Mouse (Mus musculus): ENCODE results near the gene Nemf.
"Not testable (repeated sequence)": the region's sequence is repeated elsewhere in the genome, so short reads cannot be mapped to it uniquely, and the experiment has no call there.

Nemf gene

DNA sequence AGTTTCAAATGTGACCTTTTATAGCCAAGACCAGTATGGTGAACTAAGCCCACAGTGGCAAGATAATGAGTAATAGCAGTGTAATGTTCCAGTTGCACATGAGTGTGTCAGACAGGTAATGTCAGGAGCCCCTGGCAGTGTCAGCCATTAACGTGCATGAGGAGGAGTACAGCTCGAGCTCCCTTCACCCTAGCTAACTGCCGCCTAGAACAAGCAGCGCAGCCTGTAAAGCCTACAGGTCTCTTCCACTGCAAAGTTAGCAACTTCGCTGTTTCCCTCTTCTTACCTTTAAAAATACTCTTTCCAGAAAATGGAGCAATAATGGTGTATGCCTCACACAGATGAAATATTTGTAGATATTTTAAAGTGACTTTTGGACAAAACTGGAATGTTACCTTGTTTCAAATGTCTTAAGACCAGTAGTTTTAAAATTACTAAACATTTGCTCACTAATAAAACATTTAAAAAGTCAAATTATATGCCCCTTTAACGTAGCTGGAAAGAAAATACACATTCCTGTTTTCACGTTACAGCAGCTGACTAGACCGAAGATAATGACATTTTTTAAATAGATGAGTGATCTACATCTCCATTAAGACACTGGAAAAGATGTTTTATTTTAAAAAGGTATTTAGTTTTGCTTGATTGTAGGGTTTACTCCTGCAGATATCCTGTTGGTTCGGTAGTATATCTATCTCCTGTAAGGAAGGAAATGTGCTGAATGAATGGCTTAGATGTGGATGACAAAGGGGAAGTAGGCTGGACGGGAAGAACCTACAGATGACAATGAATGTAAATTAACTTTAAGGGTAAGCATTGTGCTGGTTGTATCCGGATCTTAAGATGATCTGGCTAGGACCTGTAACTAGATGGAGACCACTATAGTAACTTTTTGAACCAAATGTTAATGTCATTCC lies 17.1 kb upstream of the Nemf start:
- no peak for DNase-seq (ENCODE audit: extremely low read depth, insufficient read length, low spot score)

DNA sequence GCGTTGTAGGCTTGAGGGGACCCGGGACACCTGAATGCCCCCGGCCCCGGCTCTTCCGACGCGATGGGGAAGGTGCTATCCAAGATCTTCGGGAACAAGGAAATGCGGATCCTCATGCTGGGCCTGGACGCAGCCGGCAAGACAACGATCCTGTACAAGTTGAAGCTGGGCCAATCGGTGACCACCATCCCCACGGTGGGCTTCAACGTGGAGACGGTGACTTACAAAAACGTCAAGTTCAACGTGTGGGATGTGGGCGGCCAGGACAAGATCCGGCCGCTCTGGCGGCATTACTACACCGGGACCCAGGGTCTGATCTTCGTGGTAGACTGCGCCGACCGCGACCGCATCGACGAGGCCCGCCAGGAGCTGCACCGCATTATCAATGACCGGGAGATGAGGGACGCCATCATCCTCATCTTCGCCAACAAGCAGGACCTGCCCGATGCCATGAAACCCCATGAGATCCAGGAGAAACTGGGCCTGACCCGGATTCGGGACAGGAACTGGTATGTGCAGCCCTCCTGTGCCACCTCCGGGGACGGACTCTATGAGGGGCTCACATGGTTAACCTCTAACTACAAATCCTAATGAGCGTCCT lies 15.9 kb upstream of the Nemf start:
- DNase-seq (ENCODE audit: extremely low read depth, insufficient read length, low spot score), result peak; percentile 66

DNA sequence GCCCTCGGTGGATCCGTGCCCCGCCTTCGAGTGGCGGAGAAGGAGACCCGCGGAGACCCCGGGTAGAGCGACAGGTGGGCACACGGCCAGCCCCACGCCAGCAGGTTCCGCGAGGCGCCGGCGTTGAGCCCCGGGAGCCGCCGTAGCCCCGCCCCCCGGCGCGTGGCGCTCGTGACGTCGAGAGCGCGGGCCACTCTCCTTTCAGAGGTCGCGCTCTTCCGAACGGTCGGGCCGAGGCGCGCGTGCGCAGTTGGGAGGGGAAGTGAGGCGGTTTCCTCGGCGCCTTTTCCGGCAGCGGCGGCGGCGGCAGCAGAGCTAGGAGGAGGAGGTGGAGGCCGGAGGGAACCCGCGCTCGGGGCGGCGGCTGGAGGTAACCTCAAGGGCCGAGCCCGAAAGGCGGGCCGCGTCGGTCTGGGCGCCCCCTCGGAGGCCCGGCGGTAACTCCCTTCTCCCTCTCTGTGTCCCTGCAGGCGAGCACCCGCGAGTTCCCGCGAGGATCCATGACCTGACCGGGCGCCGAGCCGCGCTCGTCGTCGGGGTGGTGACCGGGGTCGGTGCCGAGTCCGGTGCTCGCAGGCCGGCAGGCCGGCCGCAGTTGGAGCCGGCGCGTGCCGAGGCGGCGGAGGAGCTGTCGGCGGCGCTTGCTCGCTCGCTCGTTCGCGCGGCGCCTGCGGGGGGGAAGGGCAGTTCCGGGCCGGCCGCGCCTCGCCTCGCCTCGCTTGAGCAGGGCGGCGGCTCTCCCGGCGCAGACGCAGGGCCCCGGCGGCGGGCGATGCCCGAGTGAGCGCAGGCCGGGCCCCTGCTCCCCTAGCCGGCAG lies 15.1 kb upstream of the Nemf start, which contains the start of the genes Arf6 and Gm9887:
Gene Arf6, plus strand, starts transcription at position 297 of the 818 bp plus-strand sequence.
Gene Gm9887, minus strand, starts transcription at position 605 of the 818 bp plus-strand sequence.
- DNase-seq (ENCODE audit: extremely low read depth, insufficient read length, low spot score), result peak; percentile 96

DNA sequence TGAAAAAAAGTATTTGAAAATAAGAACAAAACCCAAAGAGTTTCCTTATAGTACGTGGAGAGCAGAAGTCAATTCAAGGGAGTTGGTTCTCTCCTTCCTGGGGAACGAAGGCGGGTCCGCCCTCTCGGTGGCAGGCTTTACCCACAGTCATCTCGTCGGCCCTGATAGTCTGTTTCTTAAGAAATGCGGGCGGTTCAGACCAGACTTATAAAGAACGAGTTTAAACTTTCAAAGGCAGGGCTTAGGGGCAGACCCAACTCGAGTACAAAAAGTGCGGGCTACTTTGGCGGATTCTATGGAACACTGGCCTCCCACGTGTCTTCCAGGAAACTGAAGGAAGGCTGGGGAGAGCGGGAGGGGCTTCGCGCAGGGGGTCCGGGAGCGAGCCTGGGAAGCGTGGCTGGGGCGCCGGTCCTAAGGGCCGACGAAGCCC lies 14.5 kb upstream of the Nemf start:
- DNase-seq (ENCODE audit: extremely low read depth, insufficient read length, low spot score), result no peak

DNA sequence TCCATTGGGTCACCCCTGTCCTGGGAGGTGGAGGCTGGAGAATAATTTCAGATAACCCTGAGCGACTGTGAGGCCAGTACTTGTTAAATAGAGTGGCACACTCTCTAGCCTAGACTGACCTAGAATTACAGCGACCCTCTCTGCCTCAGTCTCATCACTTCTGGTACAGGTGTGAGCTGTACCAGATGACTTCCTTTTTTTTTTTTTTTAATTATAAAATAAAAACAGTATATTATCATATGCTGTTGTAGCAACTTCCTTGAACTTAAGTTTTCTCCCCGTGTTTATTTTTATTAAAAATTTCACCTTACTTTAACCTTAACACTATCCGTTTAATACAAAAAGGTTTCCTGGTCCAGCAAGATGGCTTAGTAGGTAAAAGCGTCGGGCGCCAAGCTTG lies 14.0 kb upstream of the Nemf start:
- no peak for DNase-seq (ENCODE audit: extremely low read depth, insufficient read length, low spot score)

DNA sequence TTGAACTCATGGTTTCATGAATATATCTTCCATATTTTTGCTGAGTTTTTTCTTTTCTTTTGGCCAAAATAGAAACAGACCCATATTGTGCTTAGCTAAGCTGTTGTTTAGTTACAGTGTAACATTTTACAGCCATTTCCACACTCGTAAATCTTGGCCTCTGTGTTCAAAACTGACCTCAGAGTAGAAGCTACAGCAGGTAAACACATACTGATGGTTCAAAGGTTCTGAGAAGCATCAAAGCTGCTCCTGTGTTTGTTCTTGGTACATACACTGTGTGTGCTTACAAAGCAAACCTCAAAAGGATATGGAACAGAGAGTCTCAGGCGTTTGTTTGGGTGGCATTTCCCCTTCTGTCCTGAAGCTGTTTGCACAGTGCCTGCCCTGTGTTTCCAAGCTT lies 10.6 kb upstream of the Nemf start:
- DNase-seq (ENCODE audit: extremely low read depth, insufficient read length, low spot score), result no peak

DNA sequence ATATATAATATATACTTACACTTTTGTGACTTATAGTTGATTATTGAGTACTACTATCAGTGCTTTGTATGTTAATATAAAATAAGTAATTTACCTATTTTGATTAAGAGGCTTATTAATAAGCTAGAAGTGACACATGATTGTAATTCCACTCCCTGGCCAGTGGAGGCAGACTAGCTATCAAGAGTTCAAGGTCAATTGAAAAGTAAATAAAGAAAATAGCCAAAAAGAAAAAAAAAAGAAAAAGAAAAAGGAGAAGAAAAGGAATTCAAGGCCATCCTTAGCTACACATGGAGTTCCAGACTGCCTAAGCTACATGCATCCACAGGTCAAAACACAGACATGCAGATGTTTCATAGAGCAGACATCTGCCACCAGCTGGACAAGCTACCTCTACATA lies 9.5 kb upstream of the Nemf start:
- DNase-seq (ENCODE audit: extremely low read depth, insufficient read length, low spot score), result no peak

DNA sequence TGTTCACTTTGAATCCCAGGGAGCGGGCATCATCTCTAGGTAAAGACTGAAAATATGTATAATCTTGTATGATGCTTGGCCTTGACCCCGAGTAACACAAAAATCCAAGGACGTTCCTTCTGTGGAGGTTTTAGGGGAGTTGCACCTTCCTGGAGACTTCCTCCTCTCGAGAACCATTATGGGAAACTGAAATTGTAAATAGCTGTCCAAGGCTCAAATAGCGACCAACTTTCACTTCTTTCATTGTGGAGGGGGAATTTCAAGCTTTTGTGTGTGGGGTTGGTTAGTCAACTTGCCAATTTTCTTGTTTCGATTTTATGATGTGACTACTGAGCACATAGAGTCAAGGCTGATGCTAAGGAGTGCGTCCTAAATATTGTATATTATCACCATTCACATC lies 8.8 kb upstream of the Nemf start:
- no peak for DNase-seq (ENCODE audit: extremely low read depth, insufficient read length, low spot score)

DNA sequence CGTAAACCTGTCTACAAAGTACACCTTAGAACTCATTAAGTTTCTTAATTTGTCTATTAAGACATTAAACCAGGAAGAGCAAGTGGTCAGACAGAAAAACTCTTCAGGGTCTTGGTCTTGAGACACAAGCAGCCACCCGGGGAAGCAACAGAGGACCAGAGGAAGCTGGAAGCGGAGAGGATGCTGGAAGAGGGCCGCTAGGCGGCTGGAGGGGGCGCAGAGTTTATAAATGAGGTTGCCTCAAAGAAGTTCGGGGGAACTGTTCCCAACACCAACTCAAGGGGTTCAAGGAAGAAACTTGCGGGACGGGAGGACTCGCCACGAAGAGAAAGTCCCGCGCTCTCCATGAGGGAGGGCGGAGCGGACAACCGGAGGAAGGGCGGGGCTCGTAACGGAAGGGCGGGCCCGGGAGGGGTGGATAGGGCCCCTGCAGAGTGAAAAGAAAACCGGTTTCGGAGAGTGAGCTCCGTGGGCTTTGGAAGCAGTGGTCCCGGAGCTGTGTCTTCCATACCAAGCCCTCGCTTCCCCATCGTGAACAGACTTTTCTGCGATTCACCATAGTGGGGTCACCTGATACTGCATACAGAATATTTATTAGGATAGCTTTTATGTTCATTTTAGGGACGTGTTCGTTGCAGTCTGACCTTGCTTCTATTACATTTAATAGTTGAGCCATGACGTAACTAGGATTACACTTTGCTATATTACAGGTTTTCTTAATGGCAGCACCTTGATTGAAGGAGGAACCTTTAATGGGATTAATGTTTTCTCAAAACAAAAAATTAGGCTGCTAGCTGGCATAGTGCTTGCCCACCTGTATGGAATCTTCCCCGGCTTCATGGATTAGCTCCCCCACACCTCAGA lies 7.2 kb upstream of the Nemf start:
- DNase-seq (ENCODE audit: extremely low read depth, insufficient read length, low spot score), result peak; percentile 80

DNA sequence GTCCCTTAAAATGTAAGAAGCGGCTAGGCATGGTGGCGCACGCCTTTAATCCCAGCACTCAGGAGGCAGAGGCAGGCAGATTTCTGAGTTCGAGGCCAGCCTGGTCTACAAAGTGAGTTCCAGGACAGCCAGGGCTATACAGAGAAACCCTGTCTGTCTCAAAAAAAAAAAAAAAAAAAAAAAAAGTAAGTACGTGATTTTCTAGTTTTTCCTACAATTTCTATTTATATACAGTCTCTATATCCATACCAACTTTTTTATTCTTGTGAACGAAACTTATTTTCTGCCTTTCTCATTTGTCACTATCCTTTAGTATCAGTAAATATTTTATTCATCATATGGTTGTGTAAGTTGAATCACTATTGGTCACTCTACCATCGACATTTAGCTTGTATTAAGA lies 6.1 kb upstream of the Nemf start:
- DNase-seq (ENCODE audit: extremely low read depth, insufficient read length, low spot score), result not testable (repeated sequence)

DNA sequence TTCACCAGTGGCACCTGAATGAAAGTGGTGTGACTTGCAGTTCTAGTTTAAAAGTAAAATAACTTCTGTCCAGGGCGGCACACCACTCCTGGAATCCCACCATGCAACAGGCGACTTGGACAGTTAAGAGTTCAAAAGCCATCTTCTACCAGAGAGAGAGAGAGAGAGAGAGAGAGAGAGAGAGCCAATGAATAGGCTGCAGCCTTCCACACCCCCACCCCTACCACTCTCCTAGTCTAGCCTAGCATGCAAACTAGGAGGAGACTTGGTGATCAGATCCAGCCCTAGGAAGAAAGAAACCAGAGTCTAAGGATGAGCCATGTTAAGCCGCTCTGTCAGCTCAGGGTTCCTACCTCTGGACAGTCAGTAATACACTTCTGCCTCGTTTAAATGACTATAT lies 5.4 kb upstream of the Nemf start:
- DNase-seq (ENCODE audit: extremely low read depth, insufficient read length, low spot score), result peak; percentile 63

DNA sequence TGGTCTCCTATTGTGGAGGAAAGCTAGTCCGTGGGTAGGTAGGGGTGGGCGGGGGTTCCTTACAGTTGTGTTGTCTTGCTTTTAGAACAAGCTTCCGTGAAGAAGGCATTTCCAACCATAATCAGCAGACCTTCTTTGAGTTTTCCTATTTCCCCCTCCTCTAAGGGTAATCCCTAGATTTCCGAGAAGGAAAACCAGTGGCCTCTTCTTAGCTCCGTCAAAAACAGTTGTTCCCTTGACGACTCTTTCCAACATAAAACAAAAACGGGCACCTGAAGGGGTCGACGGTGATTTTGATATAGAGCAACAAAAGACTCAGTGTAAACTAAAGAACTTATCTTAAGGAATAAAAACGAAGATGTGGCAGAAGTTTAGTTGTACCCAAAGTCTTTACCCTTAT lies 5.0 kb upstream of the Nemf start:
- DNase-seq (ENCODE audit: extremely low read depth, insufficient read length, low spot score), result no peak

DNA sequence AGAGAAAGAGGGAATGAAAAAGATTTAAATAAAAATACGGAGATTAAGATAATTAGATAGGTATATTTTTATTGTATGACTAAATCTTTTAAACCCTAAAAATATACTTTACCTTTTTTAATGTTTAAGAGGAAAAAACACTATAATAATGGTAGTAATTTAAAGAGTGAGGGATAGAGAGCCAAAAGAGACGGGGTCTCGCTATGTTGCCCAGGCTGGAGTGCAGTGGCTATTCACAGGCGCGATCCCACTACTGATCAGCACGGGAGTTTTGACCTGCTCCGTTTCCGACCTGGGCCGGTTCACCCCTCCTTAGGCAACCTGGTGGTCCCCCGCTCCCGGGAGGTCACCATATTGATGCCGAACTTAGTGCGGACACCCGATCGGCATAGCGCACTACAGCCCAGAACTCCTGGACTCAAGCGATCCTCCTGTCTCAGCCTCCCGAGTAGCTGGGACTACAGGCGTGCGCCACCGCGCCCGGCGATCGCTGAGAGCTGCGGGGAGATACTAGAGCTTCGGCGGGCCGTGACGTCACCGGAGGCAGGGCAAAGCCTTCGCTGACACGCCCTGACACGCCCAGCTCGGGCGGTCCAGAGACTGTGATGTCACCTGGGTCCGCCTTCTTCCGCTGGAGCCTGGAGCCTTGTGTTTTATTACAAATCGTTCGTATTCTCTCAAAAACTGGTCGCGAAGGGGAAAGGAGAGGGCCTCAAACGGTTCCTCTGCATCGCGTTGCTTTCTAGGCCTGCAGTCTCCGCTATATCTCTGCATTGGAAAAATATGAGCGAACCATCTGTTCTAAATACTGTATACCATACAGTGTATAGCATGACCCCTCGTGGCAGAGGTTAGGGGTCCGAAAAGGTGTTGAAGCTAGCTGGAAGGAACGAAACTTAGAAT lies 4.3 kb upstream of the Nemf start:
- peak; percentile 99 for DNase-seq (ENCODE audit: extremely low read depth, insufficient read length, low spot score)

DNA sequence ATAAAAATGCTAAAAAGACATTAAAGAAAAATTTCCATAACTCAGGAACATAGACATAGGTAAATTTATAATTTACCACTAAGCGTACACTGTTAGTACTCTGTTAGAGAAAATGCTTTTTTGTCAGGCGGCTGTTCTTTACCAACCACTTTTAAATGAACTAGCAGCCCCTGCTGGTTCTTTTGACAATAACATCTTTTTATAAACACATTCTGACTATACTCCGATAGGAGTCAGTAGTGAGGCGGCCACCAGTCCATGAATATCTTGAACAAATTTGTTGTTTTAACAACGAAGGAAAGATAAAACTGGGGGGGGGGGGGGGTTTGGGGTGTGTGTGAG lies 3.7 kb upstream of the Nemf start:
- no peak for DNase-seq (ENCODE audit: extremely low read depth, insufficient read length, low spot score)

DNA sequence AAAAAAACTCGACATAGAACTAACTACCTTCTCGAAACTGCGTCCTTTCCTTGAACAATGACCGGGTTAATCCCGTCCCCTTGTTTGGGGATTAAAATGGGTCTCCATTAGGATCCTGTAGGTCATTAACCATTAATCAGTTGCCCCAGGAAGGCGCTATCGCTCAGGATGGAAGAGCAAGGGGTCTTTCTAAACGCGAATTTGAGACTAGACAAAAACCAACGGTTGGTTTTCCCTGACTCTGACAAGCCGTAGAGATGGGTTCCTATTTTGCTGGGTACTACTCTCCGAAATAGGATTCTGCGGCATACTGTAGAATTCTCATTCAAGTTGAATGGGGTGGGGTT lies 308 bp upstream of the Nemf start:
- DNase-seq (ENCODE audit: extremely low read depth, insufficient read length, low spot score), result no peak

DNA sequence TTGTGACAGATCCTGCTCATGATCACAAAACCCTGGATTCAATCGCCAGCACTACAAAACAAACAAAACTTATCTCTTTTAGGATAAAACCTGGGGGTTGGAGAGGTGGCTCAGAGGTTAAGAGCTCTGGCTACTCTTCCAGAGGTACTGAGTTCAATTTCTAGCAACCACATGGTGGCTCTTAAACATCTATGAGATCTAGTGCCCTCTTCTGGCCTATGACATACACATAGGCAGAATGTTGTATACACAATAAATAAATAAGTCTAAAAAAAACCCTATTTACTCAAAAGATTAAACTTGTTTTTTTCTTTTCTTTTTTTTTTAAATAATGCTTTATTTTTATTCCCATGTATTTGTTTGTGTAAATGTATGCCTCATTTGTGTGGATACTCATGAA lies 5.3 kb downstream of the Nemf start:
- no peak for DNase-seq (ENCODE audit: extremely low read depth, insufficient read length, low spot score)

DNA sequence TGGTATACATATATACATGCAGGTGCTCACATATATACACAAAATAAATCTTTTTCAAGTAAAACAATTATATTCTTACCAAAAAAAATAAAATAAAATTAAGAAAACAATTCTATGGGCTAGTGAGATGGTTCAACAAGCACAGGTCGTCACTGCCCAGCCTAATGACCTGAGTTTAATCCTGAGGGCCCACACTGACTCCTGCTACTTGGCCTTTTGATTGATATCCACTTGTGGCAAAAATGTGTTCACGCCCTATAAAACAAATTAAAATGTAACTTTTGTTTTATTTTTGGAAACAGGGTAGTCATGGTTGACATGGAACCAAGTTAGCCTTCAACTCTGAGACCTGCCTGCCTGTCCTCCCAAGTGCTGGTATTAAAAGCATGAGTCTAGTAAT lies 7.0 kb downstream of the Nemf start:
- DNase-seq (ENCODE audit: extremely low read depth, insufficient read length, low spot score), result no peak

DNA sequence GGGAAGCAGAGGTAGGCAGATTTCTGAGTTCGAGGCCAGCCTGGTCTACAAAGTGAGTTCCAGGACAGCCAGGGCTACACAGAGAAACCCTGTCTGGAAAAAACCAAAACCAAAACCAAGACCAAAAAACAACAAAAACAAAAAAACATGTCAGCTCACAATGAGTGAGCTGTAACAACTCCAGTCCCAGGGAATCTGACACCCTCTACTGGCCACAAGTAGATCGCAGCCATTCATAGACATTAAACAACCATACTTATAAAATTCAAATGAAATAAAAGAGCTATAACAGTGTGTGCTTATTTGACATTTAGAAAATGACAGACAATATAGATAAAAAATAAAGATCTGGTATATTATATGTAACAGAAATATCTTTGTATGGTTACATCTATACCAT lies 23.4 kb downstream of the Nemf start:
- no peak for DNase-seq (ENCODE audit: extremely low read depth, insufficient read length, low spot score)

DNA sequence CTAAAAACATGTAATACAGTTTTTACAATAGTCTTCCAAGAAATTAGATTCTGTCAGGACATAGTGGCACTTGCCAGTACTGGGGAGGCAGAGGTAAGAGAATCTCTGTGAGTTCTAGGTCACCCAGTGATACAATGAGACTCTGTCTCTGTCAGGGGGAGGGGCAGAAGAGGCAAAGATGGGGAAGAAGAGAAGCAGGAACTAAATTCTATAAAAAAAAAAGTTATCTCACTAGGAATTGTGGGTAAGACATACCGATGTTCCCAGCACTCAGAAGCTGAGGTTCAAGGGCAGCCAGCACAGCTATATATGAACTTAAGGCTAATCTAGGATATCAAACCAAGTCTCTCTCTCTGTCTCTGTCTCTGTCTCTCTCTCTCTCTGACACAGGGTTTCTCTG lies 24.8 kb downstream of the Nemf start:
- DNase-seq (ENCODE audit: extremely low read depth, insufficient read length, low spot score), result no peak

DNA sequence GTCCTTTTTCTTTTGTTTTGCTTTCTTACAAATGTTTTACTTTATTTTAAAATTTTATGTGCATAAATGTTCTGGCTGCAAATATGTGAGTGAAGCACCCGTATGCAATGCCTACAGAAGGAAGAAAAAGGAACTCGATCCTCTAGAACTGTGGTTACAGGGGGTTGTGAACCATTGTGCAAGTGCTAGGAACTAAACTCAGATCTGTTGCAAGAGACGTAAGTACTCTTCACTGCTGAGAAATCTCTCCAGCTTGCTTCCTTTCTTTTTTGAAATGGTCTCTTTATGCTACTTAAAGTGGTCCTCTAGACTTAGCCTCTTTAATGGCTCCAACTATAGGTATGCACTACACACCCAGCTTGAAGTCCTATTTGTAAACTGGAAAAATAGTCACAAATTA lies 25.8 kb downstream of the Nemf start:
- no peak for DNase-seq (ENCODE audit: extremely low read depth, insufficient read length, low spot score)

All from 3134 (cell line).